Mouse (Mus musculus): ENCODE results near the gene Rnf39. TPM values are rescaled to one million over a fixed set of nuclear protein-coding genes. Genes with fewer than 3 reads are reported as not detected.

The Rnf39 gene
- polyA plus RNA-seq, 1 experiment from 2014 or later, result 0.46 TPM

DNA sequence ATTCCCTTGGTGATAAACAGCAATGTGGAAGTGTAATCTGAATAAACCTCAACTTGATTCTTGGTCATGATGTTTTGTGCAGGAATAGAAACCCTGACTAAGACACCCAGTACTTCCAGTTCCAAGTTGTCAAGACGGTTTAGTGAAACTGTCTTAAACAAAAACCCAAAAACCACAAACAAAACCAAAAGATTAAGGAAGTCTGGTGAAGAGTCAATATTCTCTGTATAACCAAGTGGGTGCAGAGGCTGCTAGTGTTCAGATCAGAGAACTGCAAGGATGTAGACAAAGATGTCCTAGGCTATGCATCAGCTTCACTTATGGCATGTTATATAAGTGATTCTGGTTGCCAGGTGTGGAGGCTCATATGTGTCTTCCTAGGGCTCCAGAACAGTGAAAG, 24.2 kb downstream of the Rnf39 start:
- Histone ChIP-seq H3K36me3 (ENCODE audit: control insufficient read depth, insufficient read depth, low read length) (no peaks in the 10 kb centered on the region), H3K4me3 (ENCODE audit: low read depth, low read length) (no peak overlapping the region), H3K9ac (ENCODE audit: low read length) (no peak overlapping the region), H3K27ac (ENCODE audit: low read depth, low read length) (no peak overlapping the region), H3K27me3 (ENCODE audit: control insufficient read depth, insufficient read depth, low read length) (no peaks in the 10 kb centered on the region), H3K4me2 (no peak overlapping the region), H3K9me3 (ENCODE audit: control insufficient read depth, low read length) (no peaks in the 10 kb centered on the region), H3K4me1 (ENCODE audit: control insufficient read depth, insufficient read depth, low read length) (no peaks in the 10 kb centered on the region)
- WGBS, result 97% methylated on average over 1 of the region's 1 CpGs
- DNase-seq (ENCODE audit: low spot score, missing footprints) (no peak), ATAC-seq (ENCODE audit: low FRiP score) (no peak)

DNA sequence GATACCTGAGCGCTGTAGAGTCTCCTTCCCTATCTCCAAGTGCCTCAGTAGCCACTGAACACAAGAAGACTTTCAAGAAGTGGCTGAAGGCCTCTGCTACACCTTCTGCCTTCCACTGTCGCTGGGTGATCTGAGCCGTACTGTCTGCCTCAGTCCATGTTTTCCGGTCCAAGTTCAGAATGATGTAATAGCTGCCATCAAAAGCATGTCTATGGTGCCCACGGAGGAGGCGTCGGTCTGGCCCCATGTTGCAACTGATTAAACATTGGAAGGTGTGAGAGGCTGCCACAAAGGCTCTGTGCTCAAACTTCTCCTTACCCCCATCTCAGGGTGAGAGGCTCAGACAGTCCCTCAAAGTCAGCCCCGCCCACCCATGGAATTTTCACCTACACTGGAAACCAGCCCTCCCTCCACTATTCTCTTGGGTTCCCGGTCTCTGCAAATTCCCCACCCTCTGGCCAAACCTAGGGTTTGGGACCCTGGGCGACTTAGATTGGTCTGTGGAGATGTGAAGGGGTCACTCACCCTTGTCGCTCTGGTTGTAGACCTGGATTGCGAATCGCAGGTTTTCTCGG, 27.7 kb downstream of the Rnf39 start:
- H3K27me3 ChIP-seq (ENCODE audit: control insufficient read depth, insufficient read depth, low read length), result no peaks in the 10 kb centered on the region
- H3K4me3 ChIP-seq (ENCODE audit: low read depth, low read length), result no peak overlapping the region
- no peak overlapping the region for H3K9ac ChIP-seq (ENCODE audit: low read length)
- H3K27ac ChIP-seq (ENCODE audit: low read depth, low read length), result no peak overlapping the region
- H3K4me2 ChIP-seq, result no peak overlapping the region
- 88% methylated on average over 14 of the region's 14 CpGs for WGBS
- H3K36me3 ChIP-seq (ENCODE audit: control insufficient read depth, insufficient read depth, low read length), result no peaks in the 10 kb centered on the region
- H3K4me1 ChIP-seq (ENCODE audit: control insufficient read depth, insufficient read depth, low read length), result no peaks in the 10 kb centered on the region
- DNase-seq (ENCODE audit: low spot score, missing footprints) (no peak), ATAC-seq (ENCODE audit: low FRiP score) (no peak)
- no peaks in the 10 kb centered on the region for H3K9me3 ChIP-seq (ENCODE audit: control insufficient read depth, low read length)

- Histone ChIP-seq H3K4me1 (ENCODE audit: control insufficient read depth, insufficient read depth, low read length) (no peaks in the 10 kb centered on the region), H3K4me2 (no peak overlapping the region), H3K9ac (ENCODE audit: low read length) (no peak overlapping the region), H3K27ac (ENCODE audit: low read depth, low read length) (no peak overlapping the region), H3K36me3 (ENCODE audit: control insufficient read depth, insufficient read depth, low read length) (no peaks in the 10 kb centered on the region), H3K27me3 (ENCODE audit: control insufficient read depth, insufficient read depth, low read length) (no peaks in the 10 kb centered on the region), H3K4me3 (ENCODE audit: low read depth, low read length) (no peak overlapping the region), H3K9me3 (ENCODE audit: control insufficient read depth, low read length) (no peaks in the 10 kb centered on the region)
- DNase-seq (ENCODE audit: low spot score, missing footprints) (peak; percentile 64), ATAC-seq (ENCODE audit: low FRiP score) (no peak)
- WGBS, result 78% methylated on average over 6 of the region's 6 CpGs
Observed at GRCm38 (mm10) chr17:36971172-36971850, 28.6 kb downstream of the Rnf39 start.

DNA sequence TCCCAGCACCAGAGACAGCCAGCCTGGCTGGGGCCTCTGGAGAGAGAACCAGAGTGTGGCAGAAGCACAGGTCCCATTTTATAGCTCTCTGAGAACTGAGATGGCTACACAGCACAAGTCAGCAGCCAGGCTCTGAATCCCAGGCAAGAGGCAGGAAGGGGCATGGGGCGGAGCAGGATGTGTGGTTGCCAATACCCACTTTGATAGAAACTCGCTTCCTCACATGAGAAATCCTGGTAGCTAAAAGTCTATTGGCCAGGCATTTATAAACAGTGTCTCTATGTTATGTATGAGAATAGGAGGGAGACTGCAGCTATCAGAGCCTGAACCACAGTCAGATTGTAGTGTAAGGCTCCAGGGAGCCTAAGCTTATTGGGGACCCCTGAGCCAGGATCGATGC, 30.1 kb downstream of the Rnf39 start:
- Histone ChIP-seq H3K27ac (ENCODE audit: low read depth, low read length) (no peak overlapping the region), H3K4me2 (no peak overlapping the region), H3K4me1 (ENCODE audit: control insufficient read depth, insufficient read depth, low read length) (no peaks in the 10 kb centered on the region), H3K36me3 (ENCODE audit: control insufficient read depth, insufficient read depth, low read length) (no peaks in the 10 kb centered on the region), H3K9ac (ENCODE audit: low read length) (no peak overlapping the region), H3K4me3 (ENCODE audit: low read depth, low read length) (no peak overlapping the region), H3K9me3 (ENCODE audit: control insufficient read depth, low read length) (no peaks in the 10 kb centered on the region), H3K27me3 (ENCODE audit: control insufficient read depth, insufficient read depth, low read length) (no peaks in the 10 kb centered on the region)
- 76% methylated on average over 3 of the region's 3 CpGs for WGBS
- DNase-seq (ENCODE audit: low spot score, missing footprints), result no peak
- no peak for ATAC-seq (ENCODE audit: low FRiP score)

DNA sequence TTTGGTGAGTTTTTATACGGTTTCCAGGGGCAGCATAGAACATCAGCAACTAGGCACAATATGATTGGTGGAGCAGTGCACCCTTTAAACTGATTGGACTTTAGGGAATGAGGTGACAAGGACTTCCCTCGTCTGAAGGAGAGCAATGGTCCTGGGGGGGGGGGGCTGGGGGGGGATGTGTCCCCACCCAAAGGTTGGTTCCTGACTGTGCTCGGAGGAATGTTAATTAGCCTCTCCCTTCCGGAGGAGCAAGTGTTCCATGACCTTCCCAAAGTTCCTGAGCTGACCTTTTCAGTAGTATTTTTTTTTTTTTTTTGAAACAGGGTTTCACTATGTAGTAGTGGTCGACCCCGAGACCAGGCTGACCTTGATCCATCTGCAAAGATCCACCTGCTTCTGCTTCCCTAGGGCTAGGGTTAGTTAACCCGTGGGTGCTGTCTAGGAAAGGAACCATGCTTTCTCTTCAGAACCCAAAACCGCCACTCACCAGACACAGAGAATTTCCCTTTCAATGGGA, 30.6 kb downstream of the Rnf39 start:
- no peaks in the 10 kb centered on the region for H3K36me3 ChIP-seq (ENCODE audit: control insufficient read depth, insufficient read depth, low read length)
- no peaks in the 10 kb centered on the region for H3K9me3 ChIP-seq (ENCODE audit: control insufficient read depth, low read length)

GRCm38 (mm10) chr17:36981221-36981813, 38.6 kb downstream of the Rnf39 start, which contains the start of gene 2410137M14Rik:
Gene 2410137M14Rik, minus strand, starts transcription at chr17:36981237.
- DNase-seq (ENCODE audit: low spot score, missing footprints), result peak; percentile 81
- H3K9me3 ChIP-seq (ENCODE audit: control insufficient read depth, low read length), result no peaks in the 10 kb centered on the region
- no peak within 1 kb of the TSS for H3K4me3 ChIP-seq (ENCODE audit: low read depth, low read length)
- H3K36me3 ChIP-seq (ENCODE audit: control insufficient read depth, insufficient read depth, low read length), result no peaks in the 10 kb centered on the region
- ATAC-seq (ENCODE audit: low FRiP score), result no peak
- no peak within 1 kb of the TSS for H3K27ac ChIP-seq (ENCODE audit: low read depth, low read length)
- no peaks in the 10 kb centered on the region for H3K27me3 ChIP-seq (ENCODE audit: control insufficient read depth, insufficient read depth, low read length)
- 14% methylated on average over 18 of the region's 18 CpGs for WGBS
- H3K4me1 ChIP-seq (ENCODE audit: control insufficient read depth, insufficient read depth, low read length), result peaks cover 10% of the 10 kb centered on the region
- no peak within 1 kb of the TSS for H3K9ac ChIP-seq (ENCODE audit: low read length)
- peak within 1 kb of the TSS; percentile 2; the same call in 1 of the 2 replicates for H3K4me2 ChIP-seq

More for the DNA sequence above, 30.6 kb downstream of the Rnf39 start:
- 82% methylated on average over 8 of the region's 8 CpGs for WGBS
- no peak overlapping the region for H3K27ac ChIP-seq (ENCODE audit: low read depth, low read length)
- H3K4me3 ChIP-seq (ENCODE audit: low read depth, low read length), result no peak overlapping the region
- no peaks in the 10 kb centered on the region for H3K4me1 ChIP-seq (ENCODE audit: control insufficient read depth, insufficient read depth, low read length)
- no peaks in the 10 kb centered on the region for H3K27me3 ChIP-seq (ENCODE audit: control insufficient read depth, insufficient read depth, low read length)
- H3K9ac ChIP-seq (ENCODE audit: low read length), result no peak overlapping the region
- DNase-seq (ENCODE audit: low spot score, missing footprints) (no peak), ATAC-seq (ENCODE audit: low FRiP score) (no peak)
- no peak overlapping the region for H3K4me2 ChIP-seq

GRCm38 (mm10) chr17:36981845-36982244, 39.1 kb downstream of the Rnf39 start:
- peak; percentile 38; the same call in 1 of the 2 replicates for ATAC-seq (ENCODE audit: low FRiP score)
- H3K27ac ChIP-seq (ENCODE audit: low read depth, low read length), result no peak overlapping the region
- no peak overlapping the region for H3K4me3 ChIP-seq (ENCODE audit: low read depth, low read length)
- H3K9me3 ChIP-seq (ENCODE audit: control insufficient read depth, low read length), result no peaks in the 10 kb centered on the region
- H3K9ac ChIP-seq (ENCODE audit: low read length), result no peak overlapping the region
- peaks cover 10% of the 10 kb centered on the region for H3K4me1 ChIP-seq (ENCODE audit: control insufficient read depth, insufficient read depth, low read length)
- H3K36me3 ChIP-seq (ENCODE audit: control insufficient read depth, insufficient read depth, low read length), result no peaks in the 10 kb centered on the region
- H3K4me2 ChIP-seq, result peak overlapping the region; percentile 2; the same call in 1 of the 2 replicates
- H3K27me3 ChIP-seq (ENCODE audit: control insufficient read depth, insufficient read depth, low read length), result no peaks in the 10 kb centered on the region
- 5% methylated on average over 4 of the region's 4 CpGs for WGBS
- DNase-seq (ENCODE audit: low spot score, missing footprints), result peak; percentile 87

DNA sequence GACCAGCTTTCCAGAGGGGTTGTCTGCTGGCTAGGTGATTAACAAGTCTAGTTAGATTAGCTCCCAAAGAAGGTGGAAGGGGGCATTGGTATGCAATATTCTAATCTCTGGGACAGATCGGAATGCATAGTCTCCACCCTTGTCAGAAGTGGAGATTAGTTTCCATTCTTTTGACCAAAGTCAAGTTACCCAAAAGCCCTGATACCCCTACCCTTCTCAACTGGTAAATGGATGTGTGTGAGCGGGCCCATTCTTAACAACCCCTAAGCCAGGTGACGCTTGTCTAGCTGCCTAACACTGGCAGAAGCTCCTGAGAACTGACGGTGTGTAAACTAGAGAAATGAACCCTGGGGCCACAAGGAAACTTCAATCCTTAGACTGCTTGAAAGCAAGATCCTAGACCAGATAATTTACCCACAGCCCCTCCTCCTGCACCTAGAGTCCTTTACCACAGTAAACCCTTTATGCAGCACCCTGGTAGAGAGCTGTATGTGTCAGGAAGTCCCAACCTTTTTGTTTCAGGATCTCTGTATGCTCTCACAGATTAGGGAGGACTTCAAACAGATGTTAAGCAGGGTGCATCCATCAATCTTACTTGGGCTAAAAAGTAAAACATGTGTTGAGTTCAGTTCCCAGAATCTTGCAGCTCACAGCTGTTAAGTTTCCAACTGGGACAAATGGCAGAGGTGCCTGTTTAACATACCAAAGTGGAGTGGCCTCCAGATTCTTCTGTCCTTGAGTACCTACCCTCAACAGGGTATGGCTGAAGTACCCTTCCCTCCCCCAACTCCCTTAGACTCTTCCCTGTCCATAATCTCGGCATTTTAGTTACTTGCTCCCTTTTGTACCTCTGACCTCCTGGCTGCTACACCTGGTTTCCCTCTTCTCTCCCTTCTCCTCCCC, 39.8 kb downstream of the Rnf39 start:
- DNase-seq (ENCODE audit: low spot score, missing footprints) (peak; percentile 78), ATAC-seq (ENCODE audit: low FRiP score) (peak; percentile 19; the same call in 1 of the 2 replicates)
- H3K9me3 ChIP-seq (ENCODE audit: control insufficient read depth, low read length), result no peaks in the 10 kb centered on the region
- no peak overlapping the region for H3K4me2 ChIP-seq
- no peak overlapping the region for H3K9ac ChIP-seq (ENCODE audit: low read length)
- WGBS, result 24% methylated on average over 5 of the region's 5 CpGs
- H3K36me3 ChIP-seq (ENCODE audit: control insufficient read depth, insufficient read depth, low read length), result no peaks in the 10 kb centered on the region
- peaks cover 2% of the 10 kb centered on the region; the same call in 1 of the 2 replicates for H3K27me3 ChIP-seq (ENCODE audit: control insufficient read depth, insufficient read depth, low read length)
- H3K27ac ChIP-seq (ENCODE audit: low read depth, low read length), result no peak overlapping the region
- no peak overlapping the region for H3K4me3 ChIP-seq (ENCODE audit: low read depth, low read length)
- H3K4me1 ChIP-seq (ENCODE audit: control insufficient read depth, insufficient read depth, low read length), result peaks cover 10% of the 10 kb centered on the region

All from midbrain, embryonic 11.5 days (tissue).